Mouse (Mus musculus) frontal cortex, adult (tissue): ENCODE results near the gene Inafm2.

Experiments used
- ATAC-seq: cut with Nextera tagmentation; 2 replicates; pipeline ENCODE4 v1.9.2; 2017; ENCODE audit warnings: mild to moderate bottlenecking, moderate library complexity, mixed read lengths; ENCODE audit not compliant: low TSS enrichment

The Inafm2 gene

GRCm38 (mm10) chr2:118745232-118745884, at the start of gene Inafm2:
Gene Inafm2, plus strand, starts transcription at chr2:118745758.
- ATAC-seq, result peak; percentile 92

GRCm38 (mm10) chr2:118696451-118697308, 48.9 kb upstream of the Inafm2 start:
- ATAC-seq, result no peak

GRCm38 (mm10) chr2:118697311-118697877, 48.2 kb upstream of the Inafm2 start:
- no peak for ATAC-seq

GRCm38 (mm10) chr2:118697955-118698354, 47.6 kb upstream of the Inafm2 start:
- ATAC-seq, result no peak

GRCm38 (mm10) chr2:118700179-118701062, 45.1 kb upstream of the Inafm2 start:
- 0 out of 2 replicates have a peak, but pooled peaks have one; percentile 28 for ATAC-seq

- no peak for ATAC-seq
These were observed 44.4 kb upstream of the Inafm2 start for GRCm38 (mm10) chr2:118701161-118701560.

GRCm38 (mm10) chr2:118701971-118702882, 43.3 kb upstream of the Inafm2 start:
- no peak for ATAC-seq

- ATAC-seq, result no peak
These were observed 42.4 kb upstream of the Inafm2 start for GRCm38 (mm10) chr2:118702883-118703761.

GRCm38 (mm10) chr2:118703913-118704730, 41.4 kb upstream of the Inafm2 start, which contains the start of gene Ankrd63:
Gene Ankrd63, minus strand, starts transcription at chr2:118703963.
- no peak for ATAC-seq

- ATAC-seq, result peak; percentile 62
These were observed 39.1 kb upstream of the Inafm2 start for GRCm38 (mm10) chr2:118706436-118706835.

- no peak for ATAC-seq
These were observed 37.1 kb upstream of the Inafm2 start for GRCm38 (mm10) chr2:118708472-118708871.

GRCm38 (mm10) chr2:118709655-118710221, 35.8 kb upstream of the Inafm2 start:
- no peak for ATAC-seq

GRCm38 (mm10) chr2:118711038-118711494, 34.5 kb upstream of the Inafm2 start:
- ATAC-seq, result peak; percentile 43

- no peak for ATAC-seq
These were observed 31.9 kb upstream of the Inafm2 start for GRCm38 (mm10) chr2:118713631-118714030.

- peak; percentile 91 for ATAC-seq
These were observed 31.3 kb upstream of the Inafm2 start for GRCm38 (mm10) chr2:118714230-118714629.

GRCm38 (mm10) chr2:118716677-118717076, 28.9 kb upstream of the Inafm2 start:
- no peak for ATAC-seq

- no peak for ATAC-seq
These were observed 21.7 kb upstream of the Inafm2 start for GRCm38 (mm10) chr2:118723693-118724486.
